Mouse (Mus musculus) kidney, postnatal 14 days (tissue): ENCODE measurements around the gene Gm9972.
A peak's percentile ranks its signal among the peaks of the same experiment; 100 is the strongest.

ENCODE experiments used
- DNase-seq: peaks from one replicate; pipeline ENCODE4 v3.0.0; 2022; ENCODE audit warnings: mixed read lengths

The Gm9972 gene

DNA sequence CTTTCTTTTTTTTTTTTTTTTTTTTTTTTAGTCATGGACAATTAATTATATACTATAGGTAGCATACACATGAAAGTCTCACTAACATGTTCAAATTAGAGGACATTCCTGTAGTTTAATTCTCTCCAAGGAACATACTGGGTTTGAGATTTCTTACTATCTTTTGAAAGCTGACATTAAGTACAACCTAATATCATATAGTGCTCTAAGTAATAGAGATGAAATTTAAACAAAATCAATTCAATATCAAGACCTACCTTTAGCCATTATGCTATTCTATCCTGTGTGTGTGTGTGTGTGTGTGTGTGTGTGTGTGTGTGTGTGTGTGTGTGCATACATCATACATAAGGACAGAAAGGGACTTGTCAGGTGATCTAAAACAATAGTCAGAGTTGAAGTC, at the start of gene Gm9972:
Gene Gm9972, plus strand, starts transcription at position 301 of the 400 bp plus-strand sequence.
- DNase-seq, result no peak

DNA sequence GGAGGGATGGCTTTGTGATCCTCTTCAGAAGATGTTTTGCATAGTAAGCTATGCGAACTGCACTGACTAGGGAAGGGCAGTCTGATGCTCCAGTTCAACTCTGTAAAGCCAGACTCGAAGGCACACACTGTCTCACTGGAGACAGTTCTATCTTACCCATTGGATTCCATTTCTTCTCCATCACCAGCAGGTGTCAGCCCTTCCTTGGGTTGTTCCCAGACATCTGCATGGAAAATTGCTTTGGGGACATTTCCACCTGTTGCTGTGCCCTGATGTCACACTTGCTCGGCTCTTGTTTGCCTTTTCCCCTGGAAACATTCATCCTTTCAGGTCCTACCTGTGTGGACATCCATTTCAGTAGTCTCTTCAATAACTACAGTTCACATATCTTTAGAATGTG, 36.4 kb upstream of the Gm9972 start:
- peak; percentile 8 for DNase-seq

DNA sequence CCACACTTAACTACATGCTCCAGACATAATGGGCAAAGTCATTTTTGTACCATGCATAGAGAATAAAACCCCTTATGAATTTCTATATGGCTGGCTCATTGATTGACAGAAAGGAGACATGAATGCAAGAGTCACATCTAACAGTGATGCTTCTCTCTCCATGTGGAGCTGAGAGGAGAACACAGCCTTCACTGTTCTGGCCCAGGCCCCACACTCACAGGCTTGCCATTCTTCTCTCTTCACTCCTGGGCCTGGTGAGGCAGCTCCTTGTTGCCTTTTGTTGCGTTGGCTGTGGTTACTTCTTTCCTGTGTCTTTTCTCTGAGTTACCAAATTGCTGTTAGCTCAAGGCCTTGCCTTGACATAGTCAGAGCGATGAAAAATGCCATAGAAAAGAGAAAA, 23.6 kb upstream of the Gm9972 start:
- no peak for DNase-seq

DNA sequence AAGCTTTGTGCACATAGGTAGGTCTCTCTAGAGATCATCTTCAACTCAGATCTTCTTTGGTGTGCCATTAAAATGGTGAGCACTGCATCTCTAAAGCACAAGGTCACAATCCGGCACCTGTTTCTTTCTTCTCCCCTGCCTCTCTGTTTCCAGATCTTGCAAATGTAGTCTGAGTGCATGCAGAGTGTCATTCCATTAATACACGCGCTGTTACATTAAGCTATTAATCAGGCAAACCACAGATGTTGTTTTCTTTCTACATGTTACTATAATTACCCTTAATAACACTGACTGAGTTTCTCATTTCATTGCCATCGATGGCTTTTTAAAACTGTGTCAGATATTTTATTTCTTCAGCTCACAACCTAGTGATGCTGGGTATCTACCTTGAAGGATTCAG, 22.6 kb upstream of the Gm9972 start:
- no peak for DNase-seq

DNA sequence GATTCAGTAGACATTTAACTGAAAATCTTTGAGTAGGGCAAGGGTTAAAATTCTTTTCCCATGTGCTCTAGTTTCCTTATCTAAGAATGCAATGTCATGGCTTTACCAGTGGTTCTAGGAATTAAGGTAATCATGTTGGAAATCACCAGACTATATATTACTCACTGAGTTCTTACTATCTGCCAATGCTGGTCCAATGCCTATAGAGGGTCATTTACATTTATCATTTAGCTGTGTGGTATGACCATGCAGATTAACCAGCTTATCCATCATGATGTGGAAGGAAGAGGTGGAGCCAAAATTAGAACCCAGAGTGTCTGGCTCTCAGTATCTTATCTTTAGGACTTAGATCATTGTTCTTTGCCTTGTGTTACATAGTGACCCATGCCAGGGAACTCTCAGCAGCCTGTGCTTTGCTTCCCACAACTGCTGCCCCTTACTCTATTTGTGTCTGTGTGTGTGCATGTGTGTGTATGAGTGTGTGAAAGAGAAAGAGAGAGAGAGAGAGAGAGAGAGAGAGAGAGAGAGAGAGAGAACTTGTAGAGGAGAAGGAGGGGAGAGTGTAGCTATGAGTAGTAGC, 12.3 kb upstream of the Gm9972 start:
- no peak for DNase-seq

DNA sequence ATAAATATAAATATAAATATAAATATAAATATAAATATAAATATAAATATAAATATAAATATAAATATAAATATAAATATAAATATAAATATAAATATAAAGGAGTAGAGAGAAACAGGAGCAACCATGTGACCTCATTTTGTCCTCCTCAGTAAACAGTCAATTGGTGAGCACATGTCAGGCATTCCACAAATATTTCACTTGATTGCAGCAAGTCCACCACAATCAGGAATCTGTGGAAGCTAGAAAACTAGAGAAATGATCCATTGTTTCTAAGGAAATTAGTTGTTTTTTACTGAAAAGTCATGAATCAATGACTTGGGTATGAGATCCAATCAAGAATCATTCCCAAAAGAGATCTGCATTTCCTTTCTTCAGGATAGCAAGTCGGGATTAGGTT, 5.7 kb upstream of the Gm9972 start:
- no peak for DNase-seq

DNA sequence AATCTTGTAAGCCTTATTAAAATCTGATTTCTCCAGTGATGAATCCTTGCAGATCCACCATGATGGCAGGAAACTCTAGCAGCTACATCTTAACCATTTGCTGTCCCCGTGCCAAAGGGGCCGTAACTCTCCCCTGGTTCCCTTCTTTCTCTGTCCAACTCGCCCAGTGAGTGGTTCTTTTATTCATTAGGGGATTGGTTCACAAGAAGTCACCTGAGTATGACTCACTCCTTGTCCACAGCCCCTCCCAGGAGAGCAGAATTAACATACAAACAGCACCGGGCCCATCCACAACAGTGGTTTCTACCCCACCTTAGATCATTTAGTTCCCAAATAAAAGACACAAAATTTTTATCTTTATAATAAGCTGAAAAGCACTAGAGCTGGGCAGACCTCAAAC, 3.4 kb upstream of the Gm9972 start:
- no peak for DNase-seq

DNA sequence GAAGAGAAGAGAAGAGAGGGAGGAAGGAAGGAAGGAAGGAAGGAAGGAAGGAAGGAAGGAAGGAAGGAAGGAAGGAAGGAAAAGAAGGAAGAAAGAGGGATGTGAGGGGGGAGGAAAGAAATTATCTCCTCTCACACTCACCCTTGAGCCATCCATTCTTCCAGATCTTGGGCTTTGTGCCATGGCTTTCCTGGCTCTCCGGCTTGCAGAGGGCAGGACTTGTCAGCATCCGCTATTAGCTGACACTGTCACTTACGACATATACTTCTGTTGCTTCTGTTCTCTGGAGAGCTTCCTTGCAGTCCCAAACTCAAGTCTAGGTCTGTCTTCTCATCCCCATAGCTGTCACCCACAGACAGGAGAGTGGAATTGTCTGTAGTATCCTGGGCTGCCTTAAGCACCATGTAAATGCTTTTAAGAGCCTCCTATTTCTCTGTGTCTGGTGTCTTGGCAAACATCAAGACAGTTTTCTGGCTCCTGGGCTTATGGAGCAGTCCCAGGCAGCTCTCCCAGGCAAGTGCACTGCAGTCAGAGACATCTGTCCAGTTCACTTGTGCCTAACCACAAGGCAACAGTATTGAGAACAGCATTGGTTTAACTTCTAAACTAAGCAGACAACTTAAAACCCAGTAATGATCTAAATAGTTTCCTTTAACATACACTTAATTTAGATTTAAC, 10.5 kb downstream of the Gm9972 start:
- DNase-seq, result no peak

DNA sequence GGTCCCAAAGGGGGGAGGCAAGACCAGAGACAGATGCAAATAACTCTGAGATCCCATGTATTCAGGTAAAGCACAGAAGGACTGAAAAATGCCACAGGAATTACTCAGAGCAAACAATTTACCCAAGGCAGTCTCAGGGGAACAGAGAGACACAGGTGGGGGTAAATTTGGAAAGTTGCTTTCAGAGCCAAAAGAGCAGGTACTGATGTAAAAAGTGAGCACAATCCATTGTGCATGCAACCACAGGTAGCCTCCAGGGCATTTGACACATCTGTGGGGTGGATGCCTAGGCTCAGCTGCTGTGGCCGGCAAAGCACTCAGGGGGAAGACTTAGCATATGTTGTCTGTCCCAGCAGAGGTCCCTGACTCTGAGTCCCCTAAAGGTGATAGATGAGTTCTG, 13.8 kb downstream of the Gm9972 start:
- no peak for DNase-seq

DNA sequence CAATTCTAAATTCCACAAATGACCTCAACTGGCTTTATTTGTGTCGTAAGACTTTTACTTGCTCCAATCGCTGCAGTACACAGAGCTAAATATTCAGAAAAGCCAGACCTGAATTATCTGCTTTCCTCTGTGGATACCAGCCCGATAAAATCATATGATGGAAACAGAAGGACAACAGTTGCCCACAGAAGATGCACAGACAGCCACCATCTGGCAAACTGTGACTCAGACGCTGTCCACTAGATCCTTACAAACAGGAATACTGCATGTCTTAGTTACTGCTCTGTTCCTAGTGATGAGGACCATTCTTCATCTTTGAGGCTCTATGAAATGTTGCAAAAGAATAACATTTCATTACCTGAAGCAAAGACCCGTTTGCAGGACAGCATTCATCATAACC, 19.4 kb downstream of the Gm9972 start:
- no peak for DNase-seq

DNA sequence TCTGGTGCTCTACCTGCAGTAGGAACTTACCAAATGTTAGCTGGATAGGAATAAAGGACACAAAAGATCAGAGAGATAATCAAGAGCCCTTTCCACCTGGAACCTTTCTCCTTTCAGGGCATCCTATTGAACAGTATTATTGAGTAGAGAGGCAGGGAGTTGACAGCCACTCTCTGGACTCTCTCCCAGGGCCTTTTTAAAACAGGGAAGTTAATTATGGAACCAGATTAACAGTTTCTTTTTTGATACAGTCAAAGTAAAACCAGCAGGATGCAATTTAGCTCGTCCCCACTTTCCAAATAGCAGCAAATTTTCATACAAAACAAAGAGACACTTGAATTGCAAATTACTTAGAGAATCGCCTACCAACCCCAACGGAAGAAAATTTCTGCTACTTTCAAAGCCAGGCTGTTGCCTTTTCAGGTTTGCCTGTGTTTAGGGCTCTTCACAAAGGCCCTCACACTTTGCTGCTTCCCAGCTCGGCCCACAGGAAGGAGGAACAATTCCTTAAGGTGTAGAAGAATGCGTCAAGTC, 24.0 kb downstream of the Gm9972 start:
- DNase-seq, result no peak

DNA sequence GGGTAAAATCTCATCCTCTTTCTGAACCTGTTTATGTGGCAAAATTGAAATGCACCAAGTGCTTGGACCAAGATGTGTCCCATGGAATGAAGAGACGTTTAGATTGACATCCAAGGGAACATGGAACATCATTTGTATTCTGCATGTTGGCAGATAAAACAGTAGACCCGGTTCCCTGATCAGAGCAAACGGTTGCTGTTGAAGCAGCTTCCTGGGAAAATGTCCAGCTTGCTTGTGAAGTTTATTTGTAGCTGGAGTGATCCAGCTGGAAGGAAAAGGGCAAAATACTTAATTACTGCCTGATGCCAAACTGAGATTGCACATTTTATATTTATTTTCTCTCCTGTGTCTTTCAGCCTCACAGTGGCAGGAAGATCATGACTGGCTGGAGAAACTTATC, 26.7 kb downstream of the Gm9972 start:
- no peak for DNase-seq

DNA sequence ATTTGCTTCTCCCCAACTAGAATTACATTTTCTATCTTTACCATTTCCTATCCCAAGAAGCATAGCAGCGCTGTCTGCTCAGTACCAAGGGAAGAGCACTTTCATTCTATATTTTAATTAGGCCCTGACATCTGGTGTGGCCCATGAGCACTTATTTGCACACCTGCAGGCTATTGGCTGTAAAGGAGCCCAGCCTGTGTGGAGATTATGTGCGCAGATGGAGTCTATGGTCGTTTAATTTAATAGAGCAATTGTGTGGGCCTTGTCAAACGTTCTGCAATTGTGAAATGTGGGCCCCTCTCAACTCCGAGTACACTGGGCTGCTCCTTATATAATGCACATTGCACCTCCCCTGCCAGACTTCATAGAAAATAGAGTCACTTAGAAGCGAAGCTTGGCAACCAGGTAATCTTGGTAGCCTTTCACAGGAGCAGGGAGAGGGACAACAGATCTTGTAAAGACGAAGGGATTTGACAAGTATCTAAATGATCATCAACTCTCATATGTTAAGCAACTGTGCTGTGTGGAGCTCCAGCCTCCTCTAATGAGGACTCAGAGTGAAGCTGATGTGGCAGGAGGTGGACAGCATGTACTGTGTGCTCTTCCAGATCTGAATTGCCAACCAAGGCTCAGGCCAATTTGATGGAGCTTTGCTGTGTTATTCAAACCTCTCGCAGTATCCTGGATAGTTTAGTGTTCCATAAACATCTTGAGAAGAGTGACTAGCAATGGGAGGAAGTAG, 50.9 kb downstream of the Gm9972 start:
- DNase-seq, result no peak
